Mouse (Mus musculus): ENCODE measurements around the gene Casq2.

GRCm38 (mm10) chr3:102175701-102176100 lies 89.5 kb downstream of the Casq2 start:
- no peak for TF ChIP-seq CTCF (IDR thresholded peaks at IDR 0.05; ENCODE audit: low read depth, low read length)
- TF ChIP-seq POLR2A (IDR thresholded peaks at IDR 0.05; ENCODE audit: borderline replicate concordance, low read depth, low read length), result no peak

Data from bone marrow macrophage, adult 2 months (primary cell).